Mouse (Mus musculus): ENCODE data around the gene Sdk1.

Sdk1 gene

DNA sequence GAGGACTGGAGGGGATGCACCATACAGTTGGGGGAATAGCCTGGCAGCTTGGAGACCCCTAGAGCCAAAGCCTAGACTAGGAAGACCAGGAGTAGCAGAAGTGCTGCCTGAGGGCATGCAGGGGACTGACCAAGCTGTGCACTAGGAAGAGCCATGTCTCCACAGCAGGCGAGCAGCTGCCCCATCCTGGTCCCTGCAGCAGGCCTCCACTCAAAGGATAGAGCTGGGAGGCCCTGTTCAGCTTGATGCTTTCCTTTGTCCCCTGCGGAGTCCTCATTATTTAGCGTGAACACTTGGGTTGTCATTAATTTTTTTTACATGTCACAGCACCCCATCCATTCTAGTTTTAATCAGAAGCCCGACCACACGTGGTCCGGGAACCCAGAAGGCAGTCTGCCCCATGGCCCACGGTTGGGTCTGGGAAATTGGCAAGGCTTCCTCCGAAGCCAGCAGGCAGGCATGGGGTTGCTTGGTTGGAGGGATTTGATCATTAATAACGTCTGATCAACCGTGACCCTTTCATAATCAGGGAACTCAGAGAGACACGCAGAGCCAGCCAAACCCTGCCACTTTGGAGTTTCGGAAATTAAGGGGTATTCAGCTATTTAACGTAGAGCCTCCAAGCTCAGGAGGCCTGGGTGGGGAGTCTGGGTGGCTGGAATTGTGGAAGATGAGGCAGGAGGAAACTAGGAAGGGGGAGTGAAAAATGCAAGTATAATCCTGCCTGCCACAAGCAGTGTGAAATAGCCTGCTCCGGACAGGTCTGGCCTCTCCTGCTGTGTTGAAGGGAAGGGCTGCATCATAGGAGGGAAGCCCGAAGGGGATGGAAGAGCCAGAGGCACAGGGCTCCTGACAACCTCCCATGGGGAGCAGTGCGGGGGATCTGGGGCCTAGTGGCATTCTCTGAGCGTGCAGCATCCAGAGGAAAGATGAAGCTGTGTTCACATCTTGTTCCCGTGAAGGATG lies 872.2 kb downstream of the Sdk1 start:
- DNase-seq (ENCODE audit: low spot score in 2 of 2): peak in 1 of 2 experiments; percentile 19

DNA sequence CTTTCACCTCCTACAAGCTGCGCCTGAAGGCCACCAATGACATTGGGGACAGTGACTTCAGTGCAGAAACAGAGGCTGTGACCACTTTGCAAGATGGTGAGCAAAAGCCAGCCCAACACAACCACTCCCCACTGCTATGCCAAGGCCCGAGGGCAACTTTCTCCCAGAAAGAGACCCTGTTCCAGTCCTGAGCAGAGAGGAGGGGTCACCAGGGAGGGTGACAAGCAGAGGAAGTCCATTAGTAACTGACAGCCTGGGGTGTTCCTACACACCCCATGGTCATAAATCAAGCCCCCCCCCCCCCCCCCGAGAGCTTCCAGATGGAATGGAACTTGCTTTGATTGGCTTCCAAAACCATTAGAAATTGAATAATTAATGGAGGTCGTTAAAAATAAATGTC lies 886.5 kb downstream of the Sdk1 start:
- DNase-seq (ENCODE audit: low spot score in 2 of 2): no peak

DNA sequence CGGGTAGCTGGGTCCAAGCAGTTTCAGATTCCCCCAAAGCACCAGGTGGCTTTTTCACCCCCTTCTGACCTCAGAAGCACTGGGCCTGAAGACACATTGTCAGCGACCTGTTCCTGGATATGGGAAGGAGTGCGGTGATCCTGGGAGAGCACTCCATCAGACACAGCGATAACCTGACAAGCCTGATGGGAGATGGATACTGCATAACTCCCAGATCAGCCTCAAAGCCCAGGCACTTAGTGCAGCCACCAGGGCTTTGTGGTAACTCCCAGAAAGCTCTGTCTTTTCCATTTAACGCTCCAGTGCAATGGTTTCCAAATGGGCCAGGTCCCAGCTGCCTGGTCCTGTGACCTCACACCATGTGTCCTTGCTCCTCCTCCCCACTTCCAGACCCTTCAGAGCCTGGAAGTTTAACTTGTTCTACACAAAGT lies 886.9 kb downstream of the Sdk1 start:
- DNase-seq (ENCODE audit: low spot score in 2 of 2): no peak

DNA sequence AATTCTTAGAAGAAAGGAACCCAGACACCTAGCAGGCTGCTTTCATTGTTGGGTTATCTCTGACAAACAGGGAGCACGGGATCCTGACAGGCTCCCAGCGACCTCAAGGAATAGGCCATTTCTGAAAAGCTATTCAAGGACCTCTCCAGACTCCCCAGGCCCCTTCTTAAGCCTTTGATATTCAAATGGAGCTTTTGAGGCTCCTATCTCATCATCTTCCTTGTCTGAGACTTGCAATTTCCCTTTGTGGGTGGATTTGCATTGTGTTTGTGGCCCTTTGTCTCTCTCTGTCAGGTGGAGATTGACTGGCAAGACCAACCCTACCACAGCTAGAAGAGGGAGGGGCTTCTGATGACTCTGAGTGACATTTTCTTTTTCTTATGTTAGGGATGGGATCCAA lies 888.7 kb downstream of the Sdk1 start:
- no peak for DNase-seq (ENCODE audit: low spot score in 2 of 2)

DNA sequence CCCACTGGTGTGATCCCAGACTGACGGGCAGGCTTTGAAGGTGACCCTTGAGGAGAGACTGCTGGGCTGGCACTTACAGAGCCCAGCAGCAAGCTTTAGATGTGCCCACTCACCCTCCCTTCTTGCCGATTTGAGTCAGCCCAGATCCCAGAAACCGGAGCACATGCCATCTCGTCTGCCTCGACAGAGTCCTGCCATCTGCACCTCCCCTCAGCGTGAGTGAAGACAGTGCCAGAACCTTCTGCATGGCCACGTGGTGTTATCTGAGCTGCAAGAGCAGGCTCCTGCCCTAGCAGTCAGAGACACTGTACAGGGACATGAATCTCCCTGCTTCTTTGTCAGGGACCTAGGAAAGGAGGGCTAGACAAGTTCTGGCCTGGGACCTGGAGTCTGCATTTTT lies 898.7 kb downstream of the Sdk1 start:
- peak in 1 of 2 experiments; percentile 77 for DNase-seq (ENCODE audit: low spot score in 2 of 2)

DNA sequence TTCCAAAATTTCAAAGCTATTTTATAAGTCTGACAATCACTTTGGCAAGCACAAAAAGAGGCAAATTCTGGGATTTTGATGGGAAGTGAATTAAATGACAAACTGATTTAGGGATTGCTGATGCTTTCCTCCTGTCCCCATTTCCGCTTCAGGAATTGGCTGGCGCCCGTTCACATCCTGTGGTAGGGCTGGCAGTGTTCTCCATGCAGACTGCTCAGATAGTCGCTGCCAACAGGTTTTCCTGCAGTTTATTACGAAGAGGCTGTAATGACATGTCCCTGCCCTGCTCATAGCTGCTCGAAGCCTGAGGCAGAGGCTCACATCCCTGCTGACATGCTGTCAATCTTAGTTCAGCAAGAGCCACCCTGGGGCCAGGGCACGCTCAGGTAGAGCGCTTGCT lies 908.3 kb downstream of the Sdk1 start:
- peak in 1 of 2 experiments; percentile 48 for DNase-seq (ENCODE audit: low spot score in 2 of 2)

DNA sequence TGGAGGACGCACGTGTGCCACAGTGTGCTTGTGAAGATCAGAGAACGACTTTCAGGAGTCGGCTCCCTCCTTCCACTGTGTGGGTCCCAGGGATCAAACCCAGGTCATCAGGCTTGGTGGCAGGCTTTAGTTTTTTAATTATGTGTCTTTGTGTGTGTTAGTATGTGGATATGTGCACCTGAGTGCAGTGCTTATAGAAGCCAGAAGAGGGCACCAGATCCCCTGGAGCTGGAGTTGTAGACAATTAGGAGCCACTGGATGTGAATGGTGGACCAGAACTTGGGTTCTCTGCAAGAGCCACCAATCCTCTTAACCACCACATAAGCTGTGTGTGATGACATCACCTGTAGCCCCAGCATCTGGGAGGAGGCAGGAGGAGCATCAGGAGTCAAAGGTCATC lies 909.5 kb downstream of the Sdk1 start:
- no peak for DNase-seq (ENCODE audit: low spot score in 2 of 2)

DNA sequence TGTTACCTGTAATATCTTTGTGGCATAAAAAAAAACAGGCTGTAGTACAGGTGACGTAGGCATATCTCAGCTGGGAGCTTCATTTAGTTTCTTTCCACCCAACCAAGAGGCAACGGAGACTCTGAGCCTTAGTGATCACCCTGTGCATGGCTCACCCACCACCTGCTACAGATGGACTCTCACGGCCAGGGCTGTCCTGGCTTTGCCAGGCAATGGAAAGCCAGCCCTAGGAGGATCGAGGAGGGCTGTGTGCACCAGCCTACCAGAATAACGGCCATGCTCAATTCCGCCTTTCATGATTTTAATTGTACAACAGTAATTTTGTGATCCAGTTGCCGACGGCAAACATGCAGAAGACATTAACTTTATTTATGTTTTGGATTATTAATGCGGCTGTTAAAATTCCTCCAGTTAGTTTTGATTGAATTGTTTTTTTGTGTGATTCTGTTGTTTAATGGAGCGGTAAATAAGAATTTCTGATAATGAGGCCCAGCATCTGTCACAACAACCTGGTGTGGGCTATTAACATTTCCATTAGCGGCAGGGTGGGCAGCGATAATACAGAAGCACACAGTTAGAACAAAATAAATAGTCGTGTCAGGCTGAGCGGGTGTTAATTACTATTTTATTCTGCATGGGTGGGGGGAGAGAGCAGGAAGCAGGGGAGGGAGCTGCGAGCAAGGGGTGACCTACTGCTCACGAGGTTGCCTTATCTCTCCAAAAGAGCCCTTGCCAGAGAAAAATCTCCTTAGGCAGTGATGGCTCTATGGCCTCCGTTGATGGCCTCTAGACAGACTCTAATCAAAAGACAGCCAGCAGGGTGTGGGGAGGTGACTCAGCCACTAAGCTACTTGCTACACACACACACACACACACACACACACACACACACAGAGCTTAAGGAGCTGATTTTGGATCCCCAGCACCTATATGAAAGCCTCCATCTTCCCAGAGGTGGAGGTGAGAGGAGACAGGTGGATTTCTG lies 915.9 kb downstream of the Sdk1 start:
- DNase-seq (ENCODE audit: low spot score in 2 of 2): no peak

DNA sequence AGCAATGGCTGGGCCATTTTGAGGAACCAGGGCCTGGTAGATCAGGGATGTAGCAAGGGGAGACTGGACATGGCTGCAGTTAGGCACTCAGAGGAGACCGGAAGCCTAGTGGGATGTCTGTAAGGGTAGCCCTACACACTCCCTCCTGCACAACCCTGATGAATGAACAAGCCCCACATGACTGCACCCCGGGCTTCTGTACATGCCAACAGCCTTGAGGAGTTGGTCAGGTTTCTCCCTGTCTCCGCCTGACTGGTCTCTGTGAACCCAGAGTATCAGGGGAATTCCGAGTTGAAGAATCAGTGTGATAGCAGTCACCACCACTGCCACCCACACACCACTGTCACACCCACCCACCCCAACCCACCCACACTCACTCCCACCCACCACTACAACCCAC lies 922.2 kb downstream of the Sdk1 start:
- DNase-seq (ENCODE audit: low spot score in 2 of 2): no peak

DNA sequence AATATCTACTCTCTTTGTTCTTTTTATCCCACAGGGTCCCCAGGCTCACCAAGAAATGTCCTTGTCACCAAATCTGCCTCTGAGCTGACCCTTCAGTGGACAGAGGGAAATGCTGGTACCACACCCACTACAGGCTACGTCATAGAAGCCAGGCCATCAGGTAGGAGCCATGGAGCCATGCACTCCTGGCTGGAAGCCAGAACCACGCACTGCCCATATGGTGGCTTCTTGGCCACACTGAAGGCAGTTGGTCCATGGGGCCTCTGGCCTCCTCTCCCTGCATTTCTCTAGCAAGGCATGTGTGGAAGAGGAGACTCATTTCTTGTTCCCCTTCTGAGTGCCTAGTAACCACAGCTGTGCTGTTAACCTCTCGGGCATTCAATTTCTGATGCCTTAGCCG lies 932.3 kb downstream of the Sdk1 start:
- peak in 1 of 2 experiments; percentile 66 for DNase-seq (ENCODE audit: low spot score in 2 of 2)

DNA sequence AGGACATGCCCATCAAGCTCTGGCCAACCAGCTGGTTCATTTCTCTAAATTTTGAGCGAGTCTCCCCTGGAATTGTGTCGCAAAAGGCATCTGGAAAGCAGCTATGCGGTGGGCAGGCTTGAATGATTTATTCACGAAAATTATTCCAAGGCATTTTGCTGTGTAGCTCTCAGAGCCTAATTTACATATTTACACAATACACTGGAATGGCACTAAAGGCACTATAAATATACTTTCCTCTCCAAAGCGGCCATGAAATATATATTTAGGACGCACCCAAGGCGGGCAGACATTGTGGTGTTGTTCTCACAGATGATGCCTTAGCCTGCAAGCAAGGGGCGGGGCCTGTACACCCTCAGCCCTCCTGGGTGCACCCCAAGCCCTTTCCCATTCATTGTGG lies 936.9 kb downstream of the Sdk1 start:
- no peak for DNase-seq (ENCODE audit: low spot score in 2 of 2)

DNA sequence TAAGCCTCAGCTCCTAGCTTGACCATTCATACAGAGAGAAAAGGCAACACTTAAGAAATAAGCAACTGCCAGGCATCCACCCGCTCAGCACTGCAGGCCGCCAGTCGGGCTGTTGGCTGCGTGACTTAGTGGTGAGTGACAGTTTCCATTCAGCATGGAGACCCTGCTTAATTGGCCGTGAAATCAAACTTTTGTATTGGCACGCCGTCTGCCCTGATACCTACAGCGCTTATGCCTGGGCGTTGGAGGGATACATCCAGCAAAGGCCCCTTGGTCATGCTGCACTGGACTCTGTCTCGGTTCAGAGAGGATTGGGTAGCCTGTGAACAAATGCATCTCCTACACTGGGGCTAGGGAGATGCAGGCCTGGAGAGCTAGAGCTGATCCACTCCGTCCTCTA lies 938.0 kb downstream of the Sdk1 start:
- DNase-seq (ENCODE audit: low spot score in 2 of 2): no peak

DNA sequence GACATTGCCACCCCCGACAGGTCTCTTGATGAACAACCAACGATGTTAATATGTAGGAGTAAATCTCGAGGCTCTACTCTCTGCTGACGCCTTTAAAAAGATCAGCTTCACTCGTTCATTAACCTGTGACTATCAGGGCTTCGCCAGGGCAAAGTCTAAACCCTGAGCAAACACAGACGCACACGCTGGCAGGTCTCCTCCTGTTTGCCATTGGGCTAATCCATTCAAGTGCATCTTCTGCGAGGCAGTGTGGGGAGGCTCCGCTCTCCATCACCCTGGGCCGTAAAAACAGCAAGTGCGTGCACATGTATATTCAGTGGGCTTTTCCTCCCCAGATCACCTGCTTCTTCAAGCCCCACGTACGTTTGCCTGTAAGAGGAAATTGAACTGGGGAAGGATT lies 940.6 kb downstream of the Sdk1 start:
- no peak for DNase-seq (ENCODE audit: low spot score in 2 of 2)

DNA sequence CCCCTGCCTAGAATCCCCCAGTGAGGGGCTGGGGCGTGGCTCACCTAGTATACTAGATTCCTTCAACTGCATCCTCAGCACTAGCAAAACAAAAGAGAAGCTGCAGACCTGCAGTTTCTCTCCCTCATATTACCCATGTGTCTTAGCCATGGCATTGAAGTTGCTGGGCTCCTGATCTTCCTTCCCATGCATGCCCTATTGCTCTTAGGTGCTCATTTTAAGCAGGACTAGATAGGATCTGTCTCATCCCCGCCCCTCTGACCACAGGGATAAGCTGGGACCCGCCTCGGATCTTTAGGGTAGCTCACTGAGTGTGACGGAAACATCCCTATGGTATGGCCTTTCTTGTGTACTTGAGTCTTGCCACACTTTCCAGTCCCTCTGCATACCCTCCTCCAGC lies 947.5 kb downstream of the Sdk1 start:
- no peak for DNase-seq (ENCODE audit: low spot score in 2 of 2)

DNA sequence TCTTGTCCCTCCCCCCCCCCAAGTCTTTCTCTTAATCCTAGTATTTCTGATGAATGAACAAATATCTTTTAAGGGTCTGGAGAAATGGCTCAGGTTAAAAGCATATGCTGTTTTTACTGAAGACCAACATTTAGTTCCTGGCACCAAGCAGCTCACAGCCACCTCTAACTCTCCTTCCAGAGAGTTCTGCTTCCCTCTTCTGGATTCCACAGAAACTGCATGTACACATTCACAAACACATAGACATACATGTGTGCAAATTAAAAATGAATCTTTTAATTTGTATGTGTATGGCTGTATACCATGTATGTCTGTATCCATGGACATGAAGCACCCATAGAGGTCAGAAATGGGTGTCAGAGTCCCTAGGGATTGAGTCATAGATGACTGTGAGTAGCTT lies 968.6 kb downstream of the Sdk1 start:
- no peak for DNase-seq (ENCODE audit: low spot score in 2 of 2)

DNA sequence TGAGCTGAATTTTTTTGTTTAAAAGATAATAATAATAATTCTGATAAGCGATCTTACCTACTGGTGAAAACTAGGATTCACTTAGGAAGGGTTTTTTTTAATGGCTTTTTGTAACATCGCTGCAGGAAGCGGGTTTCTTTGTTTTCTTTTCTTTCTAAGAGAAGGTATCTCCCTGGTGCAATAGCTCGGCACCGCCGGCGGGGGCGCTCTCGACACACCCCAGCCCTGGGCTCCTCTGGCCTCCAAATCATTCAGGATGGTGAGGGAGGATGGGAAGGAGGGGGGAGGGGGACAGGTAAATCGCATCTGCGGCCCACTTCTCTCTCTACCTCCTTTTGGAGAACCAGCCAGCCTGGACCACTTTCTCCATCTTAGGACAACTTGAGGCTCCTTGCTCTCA lies 971.0 kb downstream of the Sdk1 start:
- DNase-seq (ENCODE audit: low spot score in 2 of 2): no peak

DNA sequence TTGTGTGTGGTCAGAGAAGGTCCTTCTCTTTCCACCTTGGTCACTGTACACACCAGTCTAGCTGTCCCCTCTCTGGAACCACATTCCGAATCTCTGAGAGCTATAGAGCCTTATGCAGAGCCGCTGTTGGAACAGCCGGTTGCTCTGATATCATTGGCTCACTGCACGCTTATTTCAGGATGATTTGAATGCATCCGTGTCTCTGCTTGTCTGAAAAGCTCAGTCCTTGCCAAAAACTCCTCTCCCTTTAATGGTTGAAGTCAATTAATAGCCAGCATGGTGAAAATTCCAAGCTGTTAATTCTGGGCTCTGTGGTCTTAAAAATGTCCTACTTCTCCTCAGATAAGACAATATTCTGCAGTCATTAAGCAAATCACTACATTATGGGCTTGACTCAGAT lies 974.7 kb downstream of the Sdk1 start:
- DNase-seq (ENCODE audit: low spot score in 2 of 2): peak in 1 of 2 experiments; percentile 16

DNA sequence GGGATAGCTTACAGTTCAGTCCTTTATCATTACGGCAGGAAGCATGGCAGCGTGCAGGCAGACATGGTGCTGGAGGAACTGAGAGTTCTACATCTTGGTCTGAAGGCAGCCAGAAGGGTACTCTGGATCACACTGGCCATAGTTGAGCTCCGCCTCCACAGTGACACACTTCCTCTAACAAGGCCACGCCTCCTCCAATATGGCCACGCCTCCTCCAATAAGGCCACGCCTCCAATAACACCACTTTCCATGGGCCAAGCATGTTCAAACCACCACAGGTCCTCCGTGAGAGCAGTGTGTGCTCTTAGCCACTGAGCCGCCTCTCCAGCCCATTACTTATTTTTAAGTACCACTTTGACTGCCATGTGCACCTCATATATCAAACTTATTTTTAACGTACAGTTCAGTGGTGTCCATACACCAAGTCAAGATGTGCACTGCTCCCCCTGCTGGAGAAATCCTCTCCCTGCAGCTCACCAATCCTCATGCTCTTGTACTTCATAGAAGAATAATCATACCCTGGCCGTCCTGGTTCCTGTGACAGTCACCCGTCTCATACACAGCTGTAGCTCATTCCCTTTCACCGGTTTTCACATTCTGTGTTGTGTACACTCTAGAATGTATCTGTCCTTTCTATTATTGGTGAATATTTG lies 979.7 kb downstream of the Sdk1 start:
- DNase-seq (ENCODE audit: low spot score in 2 of 2): no peak

DNA sequence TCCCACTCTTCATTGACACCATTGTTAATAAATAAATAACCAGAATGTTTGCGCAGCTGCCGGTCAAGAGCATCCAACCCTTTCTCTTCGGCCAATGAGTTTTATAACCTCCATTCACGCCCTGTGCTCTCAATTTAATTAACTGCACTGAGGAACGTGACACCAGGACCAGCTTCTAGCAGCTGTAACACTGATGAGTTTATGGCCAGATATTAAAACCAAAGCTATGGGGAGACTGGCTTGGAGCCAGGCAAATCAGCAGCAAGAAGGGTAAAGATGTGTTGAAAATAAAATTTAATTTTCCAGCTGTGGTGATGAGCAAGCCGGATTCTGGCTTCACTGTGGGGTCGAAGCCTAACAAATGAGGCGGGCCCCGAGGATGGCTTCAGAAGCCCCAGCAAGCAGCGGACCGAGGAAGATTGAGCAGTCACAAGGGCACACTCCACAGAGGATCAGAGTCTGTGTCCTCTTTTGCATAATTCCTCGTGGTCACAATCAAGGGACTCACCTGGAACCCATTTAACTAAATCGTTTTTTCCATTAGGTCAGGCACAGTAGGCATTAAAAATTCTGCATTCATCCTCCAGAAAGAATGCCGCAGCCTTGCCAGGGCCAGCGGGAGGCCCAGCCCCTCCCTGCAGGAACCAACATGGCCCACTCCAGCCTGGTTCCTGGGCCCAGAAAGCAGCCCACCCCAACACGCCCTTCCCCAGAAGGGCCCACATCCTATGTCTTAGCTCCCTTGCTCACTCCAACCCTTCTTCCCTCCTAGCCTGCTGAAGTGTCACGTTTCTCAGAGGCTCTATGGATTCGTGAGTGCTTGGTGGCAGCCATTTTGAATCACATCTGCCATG lies 987.9 kb downstream of the Sdk1 start:
- DNase-seq (ENCODE audit: low spot score in 2 of 2): no peak

DNA sequence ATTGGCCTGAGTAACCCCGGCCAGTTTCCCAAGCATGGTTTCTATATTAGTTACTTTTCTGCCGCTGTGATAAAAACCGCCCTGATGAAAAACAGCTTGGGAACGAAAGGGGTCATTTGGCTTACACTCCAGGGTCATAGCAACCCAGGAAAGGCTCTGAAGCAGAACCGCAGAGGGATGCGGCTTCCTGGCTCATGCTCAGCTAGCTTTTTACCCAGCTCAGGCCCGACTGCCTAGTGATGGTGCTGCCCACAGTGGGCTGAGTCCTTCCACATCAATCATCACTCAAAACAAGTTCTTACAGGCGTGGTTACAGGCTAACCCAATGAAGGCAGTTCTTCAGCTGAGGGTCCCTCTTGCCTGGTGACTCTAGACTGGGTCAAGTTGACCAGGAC lies 988.5 kb downstream of the Sdk1 start:
- no peak for DNase-seq (ENCODE audit: low spot score in 2 of 2)

DNA sequence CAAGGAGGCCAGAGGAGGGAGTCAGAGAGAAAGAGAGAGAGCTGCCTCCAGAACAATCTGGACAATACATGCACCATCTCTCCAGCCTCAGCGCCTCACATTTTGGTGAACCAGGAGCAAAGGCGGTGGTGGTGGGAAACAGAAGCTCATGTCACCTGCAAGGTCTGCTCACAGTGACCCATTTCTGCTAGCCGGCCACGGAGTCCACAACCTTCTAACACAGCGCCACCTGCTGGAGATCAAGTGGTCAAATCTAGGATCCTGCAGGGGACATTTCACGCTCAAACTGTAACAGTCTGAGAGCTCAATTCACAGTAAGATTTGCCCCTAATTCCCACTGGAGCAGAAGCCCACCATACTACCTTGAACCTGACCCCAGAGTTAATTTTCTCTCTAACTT lies 999.0 kb downstream of the Sdk1 start:
- no peak for DNase-seq (ENCODE audit: low spot score in 2 of 2)
